Comparison of ENCODE assay signal across 22 mouse cellular contexts in genomic region chr9:71067156-71067555, GRCm38 (mm10).
DNase-seq lines count a peak whose midpoint lies in the region; ATAC-seq and TF ChIP-seq lines count a peak whose summit lies in the region.
"Had no signal": no experiment of that assay in that cellular context is flagged by ENCODE, and none has a peak within 500 bp of the region (broad histone marks: within the 10 kb centered on the region; RNA-seq: fewer than 3 reads in every experiment).

No protein-coding gene starts in this region.

- no peaks in the 10 kb centered on the region for H3K27me3 ChIP-seq in forebrain, embryonic 11.5 days (ENCODE audit: control insufficient read depth, insufficient read depth, low read length)
- no peaks in the 10 kb centered on the region for H3K27me3 ChIP-seq in forebrain, embryonic 10.5 days (ENCODE audit: poor library complexity, severe bottlenecking)
- H3K27me3 ChIP-seq: embryonic facial prominence, embryonic 15.5 days; forebrain, embryonic 13.5 days; hindbrain, embryonic 12.5 days; hindbrain, embryonic 15.5 days had no signal

- ATAC-seq in forebrain, embryonic 11.5 days (replicated peaks; ENCODE audit: low FRiP score), result no peak
- ATAC-seq: CD4-positive, CD25-positive, alpha-beta regulatory T cell, adult 4 months; forebrain, embryonic 13.5 days; forebrain, embryonic 16.5 days; intestine, postnatal 0 days had no signal

- no peak overlapping the region for H3K4me3 ChIP-seq in forebrain, embryonic 11.5 days (ENCODE audit: low read depth, low read length)
- no peak overlapping the region for H3K4me3 ChIP-seq in forebrain, embryonic 10.5 days
- H3K4me3 ChIP-seq in layer of hippocampus, adult 2 months, result no peak overlapping the region
- H3K4me3 ChIP-seq: embryonic facial prominence, embryonic 12.5 days; embryonic facial prominence, embryonic 15.5 days; forebrain, embryonic 13.5 days; heart, adult 2 months; hindbrain, embryonic 12.5 days; hindbrain, embryonic 15.5 days had no signal

- peak; percentile 13 for DNase-seq in forebrain, embryonic 11.5 days (ENCODE audit: low spot score)
- no peak for DNase-seq in forebrain, embryonic 10.5 days (ENCODE audit: extremely low spot score, low spot score)
- peak; percentile 0 for DNase-seq in lung, postnatal 10 days
- DNase-seq in lung, postnatal 4 days, result no peak
- peak; percentile 2 for DNase-seq in urinary bladder, postnatal 25 days (ENCODE audit: low spot score)
- no peak for DNase-seq in urinary bladder, postnatal 10 days (ENCODE audit: low spot score)
- DNase-seq in layer of hippocampus, adult 2 months (ENCODE audit: low spot score in 2 of 2), result no peak
- DNase-seq: adrenal gland, adult 8-10 months; adrenal gland, postnatal 25 days; cerebellum, adult 11-12 months; cerebellum, adult 9-10 months; cerebellum, postnatal 36 days had no signal

- H3K36me3 ChIP-seq in forebrain, embryonic 11.5 days (ENCODE audit: control insufficient read depth, insufficient read depth, low read length), result no peaks in the 10 kb centered on the region
- no peaks in the 10 kb centered on the region for H3K36me3 ChIP-seq in forebrain, embryonic 10.5 days (replicated peaks)
- H3K36me3 ChIP-seq: embryonic facial prominence, embryonic 12.5 days; embryonic facial prominence, embryonic 15.5 days; hindbrain, embryonic 12.5 days; hindbrain, embryonic 15.5 days had no signal

- whole genome bisulfite sequencing in forebrain, embryonic 11.5 days, result 88% methylated on average over 5 of the region's 5 CpGs
- 92% methylated on average over 5 of the region's 5 CpGs for WGBS in forebrain, embryonic 10.5 days

- no peak overlapping the region for H3K9ac ChIP-seq in forebrain, embryonic 11.5 days (ENCODE audit: low read length)
- H3K9ac ChIP-seq: embryonic facial prominence, embryonic 12.5 days; embryonic facial prominence, embryonic 15.5 days; forebrain, embryonic 13.5 days; hindbrain, embryonic 12.5 days; hindbrain, embryonic 15.5 days had no signal

- no peak for TF ChIP-seq CTCF in layer of hippocampus, adult 2 months (conservative IDR thresholded peaks at IDR 0.05)

- no peak overlapping the region for H3K27ac ChIP-seq in forebrain, embryonic 11.5 days (ENCODE audit: low read depth, low read length)
- no peak overlapping the region for H3K27ac ChIP-seq in forebrain, embryonic 10.5 days
- H3K27ac ChIP-seq in layer of hippocampus, adult 2 months, result no peak overlapping the region
- H3K27ac ChIP-seq: embryonic facial prominence, embryonic 12.5 days; embryonic facial prominence, embryonic 15.5 days; forebrain, embryonic 13.5 days; heart, adult 2 months; hindbrain, embryonic 12.5 days; hindbrain, embryonic 15.5 days had no signal

- H3K4me1 ChIP-seq in forebrain, embryonic 11.5 days (replicated peaks; ENCODE audit: control insufficient read depth, insufficient read depth, low read length), result no peaks in the 10 kb centered on the region
- peaks cover 18% of the 10 kb centered on the region for H3K4me1 ChIP-seq in forebrain, embryonic 10.5 days
- H3K4me1 ChIP-seq: embryonic facial prominence, embryonic 12.5 days had no signal

- no peak overlapping the region for H3K4me2 ChIP-seq in forebrain, embryonic 11.5 days (ENCODE audit: low read depth, low read length, severe bottlenecking)
- H3K4me2 ChIP-seq: embryonic facial prominence, embryonic 12.5 days; embryonic facial prominence, embryonic 15.5 days; forebrain, embryonic 13.5 days; heart, embryonic 11.5 days; hindbrain, embryonic 12.5 days; hindbrain, embryonic 15.5 days had no signal

- no peaks in the 10 kb centered on the region for H3K9me3 ChIP-seq in forebrain, embryonic 11.5 days (ENCODE audit: control insufficient read depth, low read length)
- H3K9me3 ChIP-seq in forebrain, embryonic 10.5 days, result no peaks in the 10 kb centered on the region
- H3K9me3 ChIP-seq: embryonic facial prominence, embryonic 12.5 days; embryonic facial prominence, embryonic 15.5 days; forebrain, embryonic 13.5 days; hindbrain, embryonic 12.5 days; hindbrain, embryonic 15.5 days had no signal

Comparison
In these comparisons a context has a peak if more than half of its experiments do, and no peak if none do; other contexts are left out.
1. DNase-seq: peak in forebrain, embryonic 11.5 days (single experiment), lung, postnatal 10 days (single experiment) and urinary bladder, postnatal 25 days (single experiment); none in forebrain, embryonic 10.5 days (single experiment), lung, postnatal 4 days (0 of 2), urinary bladder, postnatal 10 days (single experiment) and layer of hippocampus, adult 2 months (0 of 2).